Mouse (Mus musculus) thymus, adult 2 months (tissue): ENCODE data around the gene Gm2663.

ENCODE experiments used
- CTCF ChIP-seq: fragments of 200-500 bp; IDR thresholded peaks from 2 replicates; pipeline ENCODE4 v1.5.1; 2012; ENCODE audit warnings: mild to moderate bottlenecking, control low read depth, low read length, moderate library complexity, borderline replicate concordance; ENCODE audit not compliant: control insufficient read depth, poor library complexity, insufficient read depth; ENCODE audit errors: extremely low read depth
- POLR2A ChIP-seq: fragments of 200-500 bp; IDR thresholded peaks from 2 replicates; pipeline ENCODE4 v1.6.1; 2012; ENCODE audit warnings: mild to moderate bottlenecking, low read length, control low read depth, moderate library complexity; ENCODE audit not compliant: control insufficient read depth, poor library complexity, insufficient read depth; ENCODE audit errors: extremely low read depth

- TF ChIP-seq CTCF (no peak), POLR2A (no peak)
These were observed 48.7 kb upstream of the Gm2663 start for GRCm38 (mm10) chr6:41047961-41048360.
